Mouse (Mus musculus) heart, embryonic 14.5 days (tissue): ENCODE results near the gene 2610001J05Rik. TPM values are rescaled to one million over a fixed set of nuclear protein-coding genes. Genes with fewer than 3 reads are reported as not detected.
A peak's percentile ranks its signal among the peaks of the same experiment; 100 is the strongest.

Experiments used
- ATAC-seq: fragments of 200-750 bp; cut with Nextera tagmentation; 2 replicates; pipeline ENCODE4 v1.8.0; 2017; ENCODE audit warnings: low read depth, moderate TSS enrichment; ENCODE audit not compliant: insufficient number of reproducible peaks, insufficient read depth, low FRiP score
- H3K27ac ChIP-seq, 2 experiments: fragments of 200-500 bp in 1 of 2; fragments of 300-500 bp in 1 of 2; sonication (generic) in 1 of 2; replicated peaks in 1 of 2; 2 replicates each; pipeline ENCODE4 v1.5.1; 2012 to 2014; ENCODE audit warnings: low read depth in 2 of 2, low read length in 2 of 2, control low read depth in 1 of 2, mild to moderate bottlenecking in 1 of 2, mixed read lengths in 1 of 2; ENCODE audit not compliant: control insufficient read depth in 1 of 2, insufficient read depth in 1 of 2
- H3K27me3 ChIP-seq: fragments of 300-500 bp; sonication (generic); 2 replicates; pipeline ENCODE4 v1.6.1; 2014; ENCODE audit warnings: mild to moderate bottlenecking, low read length, control low read depth; ENCODE audit not compliant: control insufficient read depth, insufficient read depth
- H3K36me3 ChIP-seq: fragments of 300-500 bp; sonication (generic); 2 replicates; pipeline ENCODE4 v1.6.1; 2014; ENCODE audit warnings: mild to moderate bottlenecking, control low read depth, low read length, mixed read lengths; ENCODE audit not compliant: control insufficient read depth, insufficient read depth
- H3K4me1 ChIP-seq, 2 experiments: fragments of 200-500 bp in 1 of 2; fragments of 300-500 bp in 1 of 2; sonication (generic) in 1 of 2; 2 replicates each; pipeline ENCODE4 v1.6.1; 2012 to 2014; ENCODE audit warnings: low read length in 2 of 2, control low read depth in 1 of 2, mixed read lengths in 1 of 2; ENCODE audit not compliant: control insufficient read depth in 2 of 2, insufficient read depth in 2 of 2
- H3K4me2 ChIP-seq: fragments of 300-500 bp; sonication (generic); 2 replicates; pipeline ENCODE4 v1.6.1; 2014; ENCODE audit warnings: mild to moderate bottlenecking, low read length
- H3K4me3 ChIP-seq, 2 experiments: fragments of 200-500 bp in 1 of 2; fragments of 300-500 bp in 1 of 2; sonication (generic) in 1 of 2; 2 replicates each; pipeline ENCODE4 v1.5.1; 2012 to 2014; ENCODE audit warnings: low read length in 2 of 2, mild to moderate bottlenecking in 2 of 2, control low read depth in 1 of 2, low read depth in 1 of 2, moderate library complexity in 1 of 2; ENCODE audit not compliant: control insufficient read depth in 1 of 2, insufficient read depth in 1 of 2
- H3K9ac ChIP-seq: fragments of 300-500 bp; sonication (generic); 2 replicates; pipeline ENCODE4 v1.6.1; 2014; ENCODE audit warnings: mild to moderate bottlenecking, low read length
- H3K9me3 ChIP-seq: fragments of 300-500 bp; sonication (generic); 2 replicates; pipeline ENCODE4 v1.6.1; 2016; ENCODE audit warnings: low read length, control low read depth; ENCODE audit not compliant: control insufficient read depth
- WGBS: fragments of 180-500 bp; shearing (Covaris S2); extraction: QIAGEN DNeasy Blood & Tissue Kit; methylation state at CpG from one replicate; pipeline ENCODE4 v1.1.7; 2014; 5-methylcytosine and 5-hydroxymethylcytosine counted together
- polyA plus RNA-seq: library from polyadenylated mRNA; unstranded; fragments of >200 nt; fragmentation: Nextera tagmentation; extraction: Ambion mirVana; gene quantifications from 2 replicates; pipeline ENCODE4 v1.2.1, GENCODE M21; 2014

Gene 2610001J05Rik
- 94.3 and 102 TPM in 2 replicates for polyA plus RNA-seq

- WGBS = 1% methylated on average over 19 of the region's 19 CpGs
- H3K27me3 ChIP-seq = no peaks in the 10 kb centered on the region
- peak within 1 kb of the TSS; percentile 79 to 94 for H3K27ac ChIP-seq
- peak within 1 kb of the TSS; percentile 81 for H3K9ac ChIP-seq
- H3K36me3 ChIP-seq = peaks cover 12% of the 10 kb centered on the region
- ATAC-seq = peak; percentile 99
- H3K4me2 ChIP-seq = peak within 1 kb of the TSS; percentile 66
- peaks cover 4 to 10% of the 10 kb centered on the region in 2 experiments; a peak in 2 of 4 replicates for H3K4me1 ChIP-seq
- H3K9me3 ChIP-seq = no peaks in the 10 kb centered on the region
- H3K4me3 ChIP-seq = peak within 1 kb of the TSS; percentile 53 to 67
Observed at GRCm38 (mm10) chr6:13870919-13871624, at the start of gene 2610001J05Rik. Gene 2610001J05Rik, minus strand, starts transcription at chr6:13871518.

- no peak for ATAC-seq
- WGBS = 83% methylated on average over 10 of the region's 10 CpGs
- Histone ChIP-seq H3K36me3 (no peaks in the 10 kb centered on the region), H3K4me2 (no peak overlapping the region), H3K9ac (no peak overlapping the region), H3K4me1 (no peaks in the 10 kb centered on the region), H3K27me3 (no peaks in the 10 kb centered on the region), H3K4me3 (no peak overlapping the region), H3K27ac (no peak overlapping the region), H3K9me3 (no peaks in the 10 kb centered on the region)
Observed at GRCm38 (mm10) chr6:13909762-13910537, 38.6 kb upstream of the 2610001J05Rik start.

- Histone ChIP-seq H3K4me2 (no peak overlapping the region), H3K27ac (no peak overlapping the region), H3K4me3 (no peak overlapping the region), H3K9ac (no peak overlapping the region), H3K4me1 (no peaks in the 10 kb centered on the region), H3K27me3 (no peaks in the 10 kb centered on the region), H3K36me3 (no peaks in the 10 kb centered on the region), H3K9me3 (no peaks in the 10 kb centered on the region)
- 79% methylated on average over 5 of the region's 5 CpGs for WGBS
- ATAC-seq = no peak
Observed at GRCm38 (mm10) chr6:13902941-13903627, 31.8 kb upstream of the 2610001J05Rik start.

- 71% methylated on average over 3 of the region's 3 CpGs for WGBS
- Histone ChIP-seq H3K27ac (no peak overlapping the region), H3K4me3 (no peak overlapping the region), H3K4me2 (no peak overlapping the region), H3K4me1 (no peaks in the 10 kb centered on the region), H3K9ac (no peak overlapping the region), H3K36me3 (no peaks in the 10 kb centered on the region), H3K9me3 (no peaks in the 10 kb centered on the region), H3K27me3 (no peaks in the 10 kb centered on the region)
- no peak for ATAC-seq
Observed at GRCm38 (mm10) chr6:13884877-13885592, 13.7 kb upstream of the 2610001J05Rik start.

GRCm38 (mm10) chr6:13882919-13883318 lies 11.6 kb upstream of the 2610001J05Rik start:
- Histone ChIP-seq H3K4me2 (no peak overlapping the region), H3K27ac (no peak overlapping the region), H3K4me1 (no peaks in the 10 kb centered on the region), H3K36me3 (no peaks in the 10 kb centered on the region), H3K9ac (no peak overlapping the region), H3K9me3 (no peaks in the 10 kb centered on the region), H3K4me3 (no peak overlapping the region), H3K27me3 (no peaks in the 10 kb centered on the region)
- ATAC-seq = no peak

- WGBS = 86% methylated on average over 2 of the region's 2 CpGs
- Histone ChIP-seq H3K9ac (no peak overlapping the region), H3K27ac (no peak overlapping the region), H3K4me1 (peaks cover 4 to 10% of the 10 kb centered on the region in 2 experiments; a peak in 2 of 4 replicates), H3K9me3 (no peaks in the 10 kb centered on the region), H3K36me3 (peaks cover 2% of the 10 kb centered on the region; the same call in 1 of the 2 replicates), H3K27me3 (no peaks in the 10 kb centered on the region), H3K4me3 (no peak overlapping the region), H3K4me2 (no peak overlapping the region)
- no peak for ATAC-seq
Observed at GRCm38 (mm10) chr6:13873959-13874358, 2.6 kb upstream of the 2610001J05Rik start.

GRCm38 (mm10) chr6:13872076-13872475 lies 758 bp upstream of the 2610001J05Rik start:
- ATAC-seq = no peak
- no peaks in the 10 kb centered on the region for H3K9me3 ChIP-seq
- H3K4me1 ChIP-seq = peaks cover 4 to 10% of the 10 kb centered on the region in 2 experiments; a peak in 2 of 4 replicates
- WGBS = 67% methylated on average over 7 of the region's 7 CpGs
- peaks cover 12% of the 10 kb centered on the region for H3K36me3 ChIP-seq
- no peak overlapping the region for H3K27ac ChIP-seq
- H3K4me2 ChIP-seq = peak overlapping the region; percentile 66
- peak overlapping the region in 1 of 2 experiments; percentile 53; a peak in 2 of 4 replicates for H3K4me3 ChIP-seq
- peak overlapping the region; percentile 81 for H3K9ac ChIP-seq
- H3K27me3 ChIP-seq = no peaks in the 10 kb centered on the region
